Mouse (Mus musculus) myocyte (in vitro differentiated cells): ENCODE data around the gene Ifna1.

Experiments used
- POLR2A ChIP-seq: IDR thresholded peaks from one replicate; pipeline ENCODE4 v1.6.1; 2011; ENCODE audit warnings: low read depth, mild to moderate bottlenecking, control low read depth, moderate library complexity; ENCODE audit not compliant: insufficient read length
- SRF ChIP-seq: IDR thresholded peaks from one replicate; pipeline ENCODE4 v1.6.1; 2011; ENCODE audit warnings: low read depth; ENCODE audit not compliant: control insufficient read depth, insufficient read length

DNA sequence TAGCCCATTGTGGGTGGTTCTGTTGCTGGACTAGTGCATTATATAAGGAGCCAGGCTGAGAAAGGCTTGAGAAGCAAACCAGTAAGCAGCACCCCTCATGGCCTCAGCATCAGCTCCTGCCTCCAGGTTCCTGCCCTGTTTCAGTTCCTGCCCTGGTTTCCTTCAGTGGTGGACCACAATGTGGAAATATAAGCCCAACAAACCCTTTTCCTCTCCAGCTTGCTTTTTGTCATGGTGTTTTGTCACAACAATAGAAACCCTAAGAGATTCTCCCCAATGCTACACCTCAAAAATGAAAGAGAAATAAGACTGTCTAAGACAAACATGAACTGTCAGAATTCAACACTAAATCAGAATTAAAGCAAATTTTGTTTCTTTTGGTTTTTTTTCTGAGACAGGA lies 9.3 kb downstream of the Ifna1 start:
- TF ChIP-seq SRF (no peak), POLR2A (no peak)
